ENCODE assay signal across 16 mouse cellular contexts in the genomic region with DNA sequence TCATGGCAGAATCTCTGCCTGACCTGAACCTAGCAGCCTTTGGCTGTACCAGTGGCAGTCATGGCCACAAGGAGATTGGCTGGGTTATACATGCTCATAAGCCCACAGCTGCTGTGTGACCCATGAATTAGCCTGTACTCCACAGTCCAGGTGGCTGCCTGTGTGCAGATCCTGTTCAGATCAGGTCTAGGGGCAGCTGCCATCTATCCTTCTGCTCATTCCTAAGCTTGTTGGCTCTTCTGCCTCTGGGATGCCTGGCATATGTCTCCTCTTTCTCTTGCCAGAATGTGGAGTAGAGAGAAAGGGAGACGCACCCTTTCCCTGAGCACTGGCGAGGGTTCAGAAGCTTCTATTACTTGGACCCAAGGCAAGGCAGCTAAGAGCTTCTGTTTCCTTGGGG.
DNase-seq lines count a peak whose midpoint lies in the region; ATAC-seq and TF ChIP-seq lines count a peak whose summit lies in the region.
"Had no signal": no experiment of that assay in that cellular context is flagged by ENCODE, and none has a peak within 500 bp of the region (broad histone marks: within the 10 kb centered on the region; RNA-seq: fewer than 3 reads in every experiment).

No protein-coding gene starts in this region.

- H3K36me3 ChIP-seq in forebrain, embryonic 14.5 days (ENCODE audit: control insufficient read depth, insufficient read depth, low read length): 0 out of 2 replicates have a peak, but pooled peaks cover 3% of the 10 kb centered on the region
- H3K36me3 ChIP-seq in forebrain, embryonic 12.5 days (replicated peaks): no peaks in the 10 kb centered on the region
- H3K36me3 ChIP-seq: heart, embryonic 15.5 days; hindbrain, embryonic 12.5 days had no signal

- no peak overlapping the region for H3K27ac ChIP-seq in forebrain, embryonic 14.5 days (ENCODE audit: low read depth, low read length)
- no peak overlapping the region for H3K27ac ChIP-seq in forebrain, embryonic 12.5 days
- H3K27ac ChIP-seq in cortical plate, adult 2 months (ENCODE audit: insufficient read depth, low read length): 0 out of 2 replicates have a peak overlapping the region, but pooled peaks have one; percentile 5
- H3K27ac ChIP-seq: heart, embryonic 15.5 days; hindbrain, embryonic 12.5 days; left cerebral cortex, adult 2 months; midbrain, embryonic 13.5 days had no signal

- peak; percentile 37 for DNase-seq in forebrain, embryonic 14.5 days (ENCODE audit: low spot score)
- DNase-seq in layer of hippocampus, adult 9-11 months: peak; percentile 34
- DNase-seq in layer of hippocampus, postnatal 36 days: no peak
- peak; percentile 47 to 69 for DNase-seq in cerebellum, adult 18-20 months
- DNase-seq in kidney, postnatal 14 days: no peak
- DNase-seq in spleen, postnatal 4 days (ENCODE audit: low spot score in 2 of 2): no peak
- DNase-seq: kidney, adult 11 months; kidney, postnatal 36 days; lung, adult 2 months; lung, postnatal 4 days had no signal

- no peak overlapping the region for H3K4me3 ChIP-seq in forebrain, embryonic 14.5 days (ENCODE audit: low read depth, low read length)
- H3K4me3 ChIP-seq in forebrain, embryonic 12.5 days (replicated peaks): no peak overlapping the region
- H3K4me3 ChIP-seq in cortical plate, adult 2 months (ENCODE audit: insufficient read depth, low read length): no peak overlapping the region
- H3K4me3 ChIP-seq: heart, embryonic 15.5 days; hindbrain, embryonic 12.5 days; left cerebral cortex, adult 2 months; midbrain, embryonic 13.5 days had no signal

- no peak overlapping the region for H3K9ac ChIP-seq in forebrain, embryonic 14.5 days (ENCODE audit: low read length)
- H3K9ac ChIP-seq in forebrain, embryonic 12.5 days: no peak overlapping the region
- H3K9ac ChIP-seq: heart, embryonic 15.5 days; hindbrain, embryonic 12.5 days; midbrain, embryonic 13.5 days had no signal

- H3K4me2 ChIP-seq in forebrain, embryonic 14.5 days (ENCODE audit: low read length): no peak overlapping the region
- H3K4me2 ChIP-seq in forebrain, embryonic 12.5 days: no peak overlapping the region
- H3K4me2 ChIP-seq: heart, embryonic 15.5 days; hindbrain, embryonic 12.5 days; midbrain, embryonic 13.5 days had no signal

- H3K9me3 ChIP-seq in forebrain, embryonic 14.5 days (replicated peaks; ENCODE audit: control insufficient read depth, low read length): no peaks in the 10 kb centered on the region
- no peaks in the 10 kb centered on the region for H3K9me3 ChIP-seq in forebrain, embryonic 12.5 days
- H3K9me3 ChIP-seq: heart, embryonic 15.5 days; hindbrain, embryonic 12.5 days; midbrain, embryonic 13.5 days had no signal

- no peaks in the 10 kb centered on the region for H3K4me1 ChIP-seq in forebrain, embryonic 14.5 days (ENCODE audit: control insufficient read depth, insufficient read depth, low read length)
- no peaks in the 10 kb centered on the region for H3K4me1 ChIP-seq in forebrain, embryonic 12.5 days
- peaks cover 11% of the 10 kb centered on the region for H3K4me1 ChIP-seq in cortical plate, adult 2 months (ENCODE audit: control insufficient read depth, insufficient read depth, low read length)
- H3K4me1 ChIP-seq: heart, embryonic 15.5 days; hindbrain, embryonic 12.5 days had no signal

- no peaks in the 10 kb centered on the region for H3K27me3 ChIP-seq in forebrain, embryonic 14.5 days (replicated peaks; ENCODE audit: control insufficient read depth, insufficient read depth, low read length)
- no peaks in the 10 kb centered on the region for H3K27me3 ChIP-seq in forebrain, embryonic 12.5 days
- H3K27me3 ChIP-seq: heart, embryonic 15.5 days; hindbrain, embryonic 12.5 days; midbrain, embryonic 13.5 days had no signal

- no peak for TF ChIP-seq POLR2A in cortical plate, adult 2 months (IDR thresholded peaks at IDR 0.05; ENCODE audit: extremely low read depth, insufficient read depth, low read length)

- ATAC-seq in forebrain, embryonic 14.5 days: peak; percentile 34; the same call in 1 of the 2 replicates
- no peak for ATAC-seq in forebrain, embryonic 12.5 days (ENCODE audit: low FRiP score)
- ATAC-seq: midbrain, embryonic 13.5 days had no signal

- 77% methylated on average over 2 of the region's 2 CpGs for WGBS in forebrain, embryonic 14.5 days
- 94% methylated on average over 2 of the region's 2 CpGs for WGBS in forebrain, embryonic 12.5 days

- no peak for TF ChIP-seq CTCF in cortical plate, adult 2 months (IDR thresholded peaks at IDR 0.05; ENCODE audit: extremely low read depth, insufficient read depth, low read length)

Comparison
In these comparisons a context has a peak if more than half of its experiments do, and no peak if none do; other contexts are left out.
1. DNase-seq: peak in forebrain, embryonic 14.5 days (single experiment), layer of hippocampus, adult 9-11 months (single experiment) and cerebellum, adult 18-20 months (2 of 2); none in layer of hippocampus, postnatal 36 days (0 of 2), kidney, postnatal 14 days (single experiment) and spleen, postnatal 4 days (0 of 2).